In the genomic region with DNA sequence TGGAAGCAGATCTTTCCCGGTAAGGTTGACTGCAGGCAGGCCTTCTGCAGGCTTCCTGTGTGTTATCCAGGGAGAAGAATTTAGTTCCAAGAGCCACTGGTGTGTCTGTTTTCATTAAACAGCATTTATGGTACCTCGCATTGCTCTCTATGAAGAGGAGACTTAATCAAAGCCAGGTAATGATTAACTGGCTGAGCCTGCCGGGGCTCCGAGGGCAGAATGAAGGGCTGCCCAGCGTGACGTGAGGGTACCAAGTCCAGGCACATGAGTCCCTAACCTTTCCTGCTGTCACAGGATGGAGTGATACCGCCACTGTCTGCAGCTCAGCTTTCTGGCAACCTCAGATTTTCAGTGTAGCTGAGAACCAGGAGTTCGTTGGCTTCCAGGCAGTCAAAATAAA, we compare ENCODE assay signal across 8 mouse cellular contexts. TPM values are rescaled to one million over a fixed set of nuclear protein-coding genes. Genes with fewer than 3 reads are reported as not detected.
DNase-seq lines count a peak whose midpoint lies in the region; ATAC-seq and TF ChIP-seq lines count a peak whose summit lies in the region.
"Had no signal": no experiment of that assay in that cellular context is flagged by ENCODE, and none has a peak within 500 bp of the region (broad histone marks: within the 10 kb centered on the region; RNA-seq: fewer than 3 reads in every experiment).

No protein-coding gene starts in this region.

- peaks cover 99% of the 10 kb centered on the region for H3K4me1 ChIP-seq in E14TG2a.4 (replicated peaks; ENCODE audit: low read depth, low read length)
- peaks cover 36% of the 10 kb centered on the region for H3K4me1 ChIP-seq in embryonic facial prominence, embryonic 10.5 days
- H3K4me1 ChIP-seq in kidney, postnatal 0 days (replicated peaks; ENCODE audit: insufficient read depth, low read length): peaks cover 53% of the 10 kb centered on the region
- peaks cover 27% of the 10 kb centered on the region for H3K4me1 ChIP-seq in midbrain, embryonic 12.5 days

- H3K9me3 ChIP-seq in E14TG2a.4 (ENCODE audit: low read length): no peaks in the 10 kb centered on the region
- H3K9me3 ChIP-seq in embryonic facial prominence, embryonic 10.5 days: no peaks in the 10 kb centered on the region
- no peaks in the 10 kb centered on the region for H3K9me3 ChIP-seq in kidney, postnatal 0 days (replicated peaks; ENCODE audit: low read length)
- no peaks in the 10 kb centered on the region for H3K9me3 ChIP-seq in midbrain, embryonic 12.5 days
- H3K9me3 ChIP-seq: embryonic facial prominence, embryonic 12.5 days had no signal

- peaks cover 100% of the 10 kb centered on the region for H3K36me3 ChIP-seq in E14TG2a.4 (ENCODE audit: insufficient read depth, low read length)
- peaks cover 23% of the 10 kb centered on the region for H3K36me3 ChIP-seq in embryonic facial prominence, embryonic 10.5 days (replicated peaks)
- H3K36me3 ChIP-seq in kidney, postnatal 0 days (ENCODE audit: insufficient read depth, low read length): no peaks in the 10 kb centered on the region; the same call in 1 of the 2 replicates
- H3K36me3 ChIP-seq in midbrain, embryonic 12.5 days: no peaks in the 10 kb centered on the region
- H3K36me3 ChIP-seq: embryonic facial prominence, embryonic 12.5 days had no signal

- ATAC-seq in kidney, postnatal 0 days (replicated peaks; ENCODE audit: low FRiP score, low read depth): peak; percentile 84
- ATAC-seq in midbrain, embryonic 12.5 days (ENCODE audit: low FRiP score, low read depth): no peak
- no peak for ATAC-seq in megakaryocyte-erythroid progenitor cell, adult 5-6 weeks (replicated peaks; ENCODE audit: low FRiP score, low TSS enrichment, poor library complexity, severe bottlenecking)

- TF ChIP-seq CTCF in E14TG2a.4 (conservative IDR thresholded peaks at IDR 0.05; ENCODE audit: low read length): no peak
- no peak for TF ChIP-seq CTCF in kidney, postnatal 0 days (IDR thresholded peaks at IDR 0.05; ENCODE audit: low read depth)

- peak overlapping the region; percentile 46; the same call in 1 of the 2 replicates for H3K9ac ChIP-seq in kidney, postnatal 0 days (ENCODE audit: low read depth, low read length)
- peak overlapping the region; percentile 25; the same call in 1 of the 2 replicates for H3K9ac ChIP-seq in midbrain, embryonic 12.5 days (replicated peaks)
- H3K9ac ChIP-seq: embryonic facial prominence, embryonic 12.5 days had no signal

- no peaks in the 10 kb centered on the region for H3K27me3 ChIP-seq in E14TG2a.4 (ENCODE audit: insufficient read depth, low read length)
- no peaks in the 10 kb centered on the region for H3K27me3 ChIP-seq in embryonic facial prominence, embryonic 10.5 days (replicated peaks; ENCODE audit: low read depth, poor library complexity, severe bottlenecking)
- no peaks in the 10 kb centered on the region for H3K27me3 ChIP-seq in kidney, postnatal 0 days (ENCODE audit: insufficient read depth, low read length)
- no peaks in the 10 kb centered on the region for H3K27me3 ChIP-seq in midbrain, embryonic 12.5 days
- H3K27me3 ChIP-seq: embryonic facial prominence, embryonic 12.5 days had no signal

- peak overlapping the region; percentile 43 for H3K4me2 ChIP-seq in kidney, postnatal 0 days (ENCODE audit: low read length)
- H3K4me2 ChIP-seq in midbrain, embryonic 12.5 days (replicated peaks): 0 out of 2 replicates have a peak overlapping the region, but pooled peaks have one; percentile 3
- H3K4me2 ChIP-seq: embryonic facial prominence, embryonic 12.5 days had no signal

- no peak for DNase-seq in embryonic facial prominence, embryonic 10.5 days (ENCODE audit: low spot score)
- DNase-seq in kidney, postnatal 0 days (ENCODE audit: low spot score): peak; percentile 40
- DNase-seq in spleen, postnatal 10 days (ENCODE audit: low spot score in 2 of 2): no peak
- no peak for DNase-seq in right cerebral cortex, postnatal 4 days

- H3K4me3 ChIP-seq in E14TG2a.4 (replicated peaks; ENCODE audit: low read length): peak overlapping the region; percentile 53
- H3K4me3 ChIP-seq in embryonic facial prominence, embryonic 10.5 days: no peak overlapping the region
- no peak overlapping the region for H3K4me3 ChIP-seq in kidney, postnatal 0 days (replicated peaks; ENCODE audit: low read depth, low read length)
- no peak overlapping the region for H3K4me3 ChIP-seq in midbrain, embryonic 12.5 days
- H3K4me3 ChIP-seq: embryonic facial prominence, embryonic 12.5 days had no signal

- WGBS in embryonic facial prominence, embryonic 10.5 days: 49% methylated on average over 8 of the region's 8 CpGs
- WGBS in kidney, postnatal 0 days: 46% methylated on average over 8 of the region's 8 CpGs
- WGBS in midbrain, embryonic 12.5 days: 58% methylated on average over 8 of the region's 8 CpGs

- peak overlapping the region; percentile 35; the same call in 1 of the 2 replicates for H3K27ac ChIP-seq in embryonic facial prominence, embryonic 10.5 days (replicated peaks)
- H3K27ac ChIP-seq in kidney, postnatal 0 days: peak overlapping the region; percentile 89
- H3K27ac ChIP-seq in midbrain, embryonic 12.5 days (replicated peaks): no peak overlapping the region
- H3K27ac ChIP-seq: embryonic facial prominence, embryonic 12.5 days had no signal

RNA-seq across cellular contexts. Expression of a gene that starts 25.9 kb away (rescaled TPM):
- 15.5 and 18.8 TPM in 2 replicates for polyA plus RNA-seq in embryonic facial prominence, embryonic 10.5 days (2016; fragmentation: Nextera tagmentation; extraction: Ambion mirVana)
- polyA plus RNA-seq in kidney, postnatal 0 days (2015; fragmentation: Nextera tagmentation; extraction: Ambion mirVana): 25.4 and 25.8 TPM in 2 replicates
- 19.5 and 19.7 TPM in 2 replicates for polyA plus RNA-seq in midbrain, embryonic 12.5 days (2016; fragmentation: Nextera tagmentation; extraction: Ambion mirVana)
- total RNA-seq in megakaryocyte-erythroid progenitor cell, adult 5-6 weeks (2014; fragmentation: Nextera tagmentation): 29.8 and 38.0 TPM in 2 replicates
- 36.1 and 36.3 TPM in 2 replicates for total RNA-seq in megakaryocyte-erythroid progenitor cell, adult 5-6 weeks (2017)
